Mouse (Mus musculus) spleen, adult 2 months (tissue): ENCODE data around the gene Gsdme.
A peak's percentile ranks its signal among the peaks of the same experiment; 100 is the strongest.

Experiments
- CTCF ChIP-seq: fragments of 200-500 bp; IDR thresholded peaks from 2 replicates; pipeline ENCODE4 v1.5.1; 2011; ENCODE audit warnings: mild to moderate bottlenecking, inconsistent platforms; ENCODE audit not compliant: insufficient read depth, insufficient read length, insufficient replicate concordance; ENCODE audit errors: extremely low read depth
- POLR2A ChIP-seq: fragments of 200-500 bp; IDR thresholded peaks from 2 replicates; pipeline ENCODE4 v1.6.1; 2011; ENCODE audit warnings: low read depth, low read length, inconsistent platforms

GRCm38 (mm10) chr6:50220863-50221262 lies 42.8 kb downstream of the Gsdme start:
- no peak for TF ChIP-seq POLR2A
- TF ChIP-seq CTCF: peak; percentile 77; the same call in 1 of the 2 replicates
